Mouse (Mus musculus) heart, adult 2 months (tissue): Measurements from ENCODE around the gene Spout1. TPM values are rescaled to one million over a fixed set of nuclear protein-coding genes. Genes with fewer than 3 reads are reported as not detected.
"Not testable (repeated sequence)": the region's sequence is repeated elsewhere in the genome, so short reads cannot be mapped to it uniquely, and the experiment has no call there.

Experiments used
- DNase-seq, 2 experiments: peaks; one replicate each; pipeline ENCODE4 v3.0.0; 2021
- H3K27ac ChIP-seq: fragments of 200-600 bp; 2 replicates; pipeline ENCODE4 v1.8.1; 2022
- H3K27me3 ChIP-seq: fragments of 200-500 bp; 2 replicates; pipeline ENCODE4 v1.6.1; 2012; ENCODE audit warnings: mild to moderate bottlenecking, low read length, inconsistent platforms, mixed read lengths; ENCODE audit not compliant: control insufficient read depth, insufficient read depth
- H3K36me3 ChIP-seq: fragments of 200-500 bp; 2 replicates; pipeline ENCODE4 v1.6.1; 2012; ENCODE audit warnings: low read length, inconsistent platforms; ENCODE audit not compliant: control insufficient read depth, insufficient read depth
- H3K4me1 ChIP-seq: fragments of 200-500 bp; 2 replicates; pipeline ENCODE4 v1.6.1; 2011; ENCODE audit warnings: low read length; ENCODE audit not compliant: control insufficient read depth, insufficient read depth
- H3K4me3 ChIP-seq: fragments of 200-600 bp; 2 replicates; pipeline ENCODE4 v1.8.1; 2022
- H3K79me2 ChIP-seq: fragments of 200-500 bp; replicated peaks from 2 replicates; pipeline ENCODE4 v1.6.1; 2012; ENCODE audit warnings: mild to moderate bottlenecking, inconsistent platforms, low read length, moderate library complexity, mixed read lengths; ENCODE audit not compliant: control insufficient read depth, insufficient read depth
- H3K9ac ChIP-seq: fragments of 200-500 bp; 2 replicates; pipeline ENCODE4 v1.6.1; 2012; ENCODE audit warnings: low read depth, mild to moderate bottlenecking, control low read depth, inconsistent platforms, low read length, mixed read lengths
- CTCF ChIP-seq: fragments of 200-600 bp; IDR thresholded peaks from 2 replicates; pipeline ENCODE4 v1.8.1; 2022; ENCODE audit warnings: antibody characterized with exemption, mild to moderate bottlenecking, moderate library complexity
- EP300 ChIP-seq: fragments of 200-500 bp; IDR thresholded peaks from 2 replicates; pipeline ENCODE4 v1.6.1; 2011; ENCODE audit warnings: low read depth, low read length, control low read depth; ENCODE audit not compliant: insufficient read depth
- POLR2A ChIP-seq: fragments of 200-500 bp; IDR thresholded peaks from 2 replicates; pipeline ENCODE4 v1.6.1; 2011; ENCODE audit warnings: mild to moderate bottlenecking, low read depth, low read length, control low read depth; ENCODE audit not compliant: insufficient read depth
- WGBS: fragments of 180-500 bp; shearing (Covaris S2); methylation state at CpG from one replicate; pipeline ENCODE4 v1.1.7; 2018; 5-methylcytosine and 5-hydroxymethylcytosine counted together
- intact Hi-C: fragments of 180-260 bp; cut with DNase I; formaldehyde crosslinking; loops from one replicate; pipeline ENCODE4 v1.15.1; 2025
- polyA plus RNA-seq: library from polyadenylated mRNA; depleted of rRNA; stranded (reverse); fragments of >200 nt; gene quantifications from 2 replicates; pipeline ENCODE4 v1.2.3, GENCODE M21; 2012
- total RNA-seq, 2 experiments: library from RNA; stranded (reverse); gene quantifications; 2 replicates each; pipeline ENCODE4 v1.2.3; 2021

Spout1 gene
- total and polyA plus RNA-seq, 3 experiments: 5.1 to 10.3 (median 5.4) TPM

DNA sequence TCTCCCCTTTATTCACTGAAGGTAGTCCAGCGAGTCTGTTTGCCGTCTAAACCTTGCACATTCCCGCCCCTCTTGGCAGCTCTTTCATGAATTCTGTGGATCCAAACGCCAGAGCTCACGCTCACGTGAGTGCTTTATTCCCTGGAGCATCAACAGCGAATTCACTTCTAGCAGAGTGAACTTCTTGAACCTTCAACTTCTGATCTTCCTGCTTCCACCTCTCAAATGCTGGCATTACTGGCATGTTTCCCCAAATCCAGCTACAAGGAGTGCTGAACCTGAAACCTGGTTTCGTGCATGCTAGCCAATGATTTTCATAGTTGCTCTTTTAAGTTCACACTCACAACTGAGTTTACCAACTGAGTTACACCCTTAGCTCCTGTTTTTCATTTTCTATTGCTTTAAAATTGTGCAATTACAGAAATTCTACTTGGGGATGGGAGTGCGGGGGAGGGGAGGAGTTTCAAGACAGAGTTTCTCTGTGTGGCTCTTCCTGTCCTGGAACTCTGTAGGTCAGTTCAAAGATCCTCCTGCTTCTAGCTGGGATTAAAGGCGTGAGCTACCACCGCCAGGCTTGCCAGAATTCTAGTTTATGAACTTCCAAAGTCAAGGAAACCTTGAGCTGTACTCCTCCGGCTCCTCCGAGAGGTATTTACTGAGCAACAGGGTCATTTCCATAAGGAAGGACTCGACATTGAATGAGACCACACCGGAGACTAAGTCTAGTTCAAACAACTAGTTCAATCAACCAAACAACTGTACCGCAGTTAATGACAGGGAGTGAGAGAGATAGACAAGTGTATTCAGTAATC lies 45.3 kb downstream of the Spout1 start:
- intact Hi-C loops: loop anchor here (5.0 kb wide), 1 partner anchor 154 kb away; the partner anchor contains the start of genes Dolk and Nup188
- 3% methylated on average over 16 of the region's 16 CpGs for WGBS
- Histone ChIP-seq H3K79me2 (no peaks in the 10 kb centered on the region), H3K4me3 (peak overlapping the region; percentile 96), H3K9ac (peak overlapping the region; percentile 60), H3K27me3 (no peaks in the 10 kb centered on the region), H3K4me1 (peaks cover 5% of the 10 kb centered on the region), H3K27ac (peak overlapping the region; percentile 91), H3K36me3 (peaks cover 2% of the 10 kb centered on the region; the same call in 1 of the 2 replicates)
- TF ChIP-seq CTCF: no peak
- no peak; the same call in 1 of the 2 replicates for TF ChIP-seq POLR2A
- no peak for TF ChIP-seq EP300
- DNase-seq: peak; percentile 57 to 61

- not testable (repeated sequence) for H3K79me2 ChIP-seq, H3K4me3 ChIP-seq, DNase-seq, H3K27ac ChIP-seq, H3K4me1 ChIP-seq, H3K36me3 ChIP-seq, H3K9ac ChIP-seq, H3K27me3 ChIP-seq
- intact Hi-C loops: loop anchor here (5.0 kb wide), 1 partner anchor 156 kb away; the partner anchor contains the start of genes Dolk and Nup188
- 48% methylated on average over 5 of the region's 5 CpGs for WGBS
- TF ChIP-seq CTCF: 0 out of 2 replicates have a peak, but pooled peaks have one; percentile 3
Measured at GRCm38 (mm10) chr2:30131240-30131639, 47.0 kb downstream of the Spout1 start.

DNA sequence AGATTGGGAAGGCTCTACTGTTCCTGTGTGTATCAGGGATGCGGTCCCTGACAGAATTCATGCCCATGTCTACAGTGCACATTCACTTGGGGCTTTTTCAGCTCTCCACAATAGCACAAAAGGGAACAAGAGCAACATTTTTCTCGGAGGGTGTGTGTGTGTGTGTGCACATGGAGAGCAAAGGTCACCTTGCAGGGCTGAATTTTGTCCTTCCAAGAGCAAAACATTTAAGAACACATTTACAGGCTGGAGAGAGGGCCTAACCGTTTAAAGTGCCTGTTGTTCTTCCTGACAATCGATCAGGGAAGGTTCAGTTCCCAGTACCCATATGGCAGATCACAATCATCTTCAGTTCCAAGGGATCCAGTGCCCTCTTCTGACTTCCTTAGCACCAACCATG lies 48.1 kb downstream of the Spout1 start:
- 78% methylated on average over 4 of the region's 4 CpGs for WGBS

GRCm38 (mm10) chr2:30128789-30129188 lies 49.5 kb downstream of the Spout1 start:
- DNase-seq: no peak
- TF ChIP-seq EP300: no peak
- no peak for TF ChIP-seq POLR2A
- peak; percentile 92 for TF ChIP-seq CTCF
- Histone ChIP-seq H3K9ac (no peak overlapping the region), H3K36me3 (no peaks in the 10 kb centered on the region), H3K4me1 (peaks cover 5% of the 10 kb centered on the region), H3K27me3 (no peaks in the 10 kb centered on the region), H3K27ac (no peak overlapping the region), H3K79me2 (no peaks in the 10 kb centered on the region), H3K4me3 (no peak overlapping the region)
- intact Hi-C loops: loop anchor here (1.0 to 2.0 kb wide), 2 partner anchors 34 to 142 kb away; no protein-coding TSS in a partner anchor
- 23% methylated on average over 2 of the region's 2 CpGs for WGBS

More for the DNA sequence above, 48.1 kb downstream of the Spout1 start:
- Histone ChIP-seq H3K36me3 (peaks cover 2% of the 10 kb centered on the region; the same call in 1 of the 2 replicates), H3K79me2 (no peaks in the 10 kb centered on the region), H3K27me3 (no peaks in the 10 kb centered on the region), H3K4me3 (no peak overlapping the region), H3K27ac (no peak overlapping the region), H3K9ac (no peak overlapping the region), H3K4me1 (peaks cover 4% of the 10 kb centered on the region)
- DNase-seq: no peak
- no peak for TF ChIP-seq CTCF
- TF ChIP-seq EP300: no peak
- no peak for TF ChIP-seq POLR2A
- intact Hi-C loops: loop anchor here (5.0 kb wide), 1 partner anchor 157 kb away; the partner anchor contains the start of genes Dolk and Nup188

DNA sequence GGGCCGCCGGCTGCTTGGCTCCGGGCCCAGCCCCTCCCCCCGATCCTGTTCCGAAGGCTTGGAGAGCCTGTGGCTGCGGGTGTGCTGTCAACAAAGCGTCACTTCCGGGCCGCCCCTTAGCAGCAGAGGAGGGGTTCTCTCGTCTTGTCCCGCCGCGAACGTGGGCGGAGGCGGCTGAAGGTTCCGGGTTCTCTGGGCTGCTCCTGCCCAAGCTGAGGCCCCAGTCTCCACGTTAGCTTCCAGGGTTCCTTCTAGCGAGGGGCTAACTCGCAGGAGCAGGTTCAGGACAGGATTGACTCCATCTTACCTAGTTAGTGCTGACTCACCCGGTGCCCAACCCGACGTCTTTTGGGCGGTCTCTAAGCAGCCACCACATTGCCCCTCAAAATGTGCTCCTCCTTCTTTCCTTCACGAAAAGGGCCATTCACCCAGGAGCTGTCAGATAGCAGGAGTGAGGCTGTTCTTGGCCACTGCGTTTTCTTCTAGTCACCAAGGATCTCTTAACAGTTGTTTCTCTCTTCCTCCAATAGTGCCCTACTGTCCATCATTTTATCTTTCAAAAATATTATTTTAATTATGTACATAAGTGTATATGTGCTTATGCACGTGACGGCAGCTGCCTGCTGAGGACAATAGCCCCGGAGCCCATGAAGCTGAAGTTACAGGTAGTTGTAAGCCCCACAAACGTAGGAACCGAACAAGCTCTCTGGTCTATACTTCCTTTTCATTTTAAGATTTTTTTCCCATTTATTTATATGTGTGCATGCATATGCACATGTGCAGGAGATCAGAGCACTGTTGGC lies 53.6 kb downstream of the Spout1 start, which contains the start of gene Zer1:
TSS of gene Zer1 (minus strand) at position 114 of the 803 bp plus-strand sequence.
- DNase-seq: peak; percentile 98
- intact Hi-C loops: no loop called here
- Histone ChIP-seq H3K4me1 (peaks cover 4% of the 10 kb centered on the region), H3K27ac (peak within 1 kb of the TSS; percentile 95), H3K36me3 (no peaks in the 10 kb centered on the region), H3K79me2 (no peaks in the 10 kb centered on the region), H3K27me3 (no peaks in the 10 kb centered on the region), H3K9ac (peak within 1 kb of the TSS; percentile 90), H3K4me3 (peak within 1 kb of the TSS; percentile 80)
- 8% methylated on average over 31 of the region's 31 CpGs for WGBS
- peak; percentile 96 for TF ChIP-seq POLR2A
- TF ChIP-seq CTCF: no peak
- TF ChIP-seq EP300: peak; percentile 73; the same call in 1 of the 2 replicates
